Mouse (Mus musculus) ES-E14 (cell line): Measurements from ENCODE around the gene Tbc1d9. TPM values are rescaled to one million over a fixed set of nuclear protein-coding genes. Genes with fewer than 3 reads are reported as not detected.

Source experiments
- DNase-seq: peaks from one replicate; pipeline ENCODE4 v3.0.0-alpha.2; 2013; ENCODE audit warnings: low read depth, low spot score
- H3K27ac ChIP-seq: 2 replicates; pipeline ENCODE4 v1.5.1; 2012; ENCODE audit warnings: low read depth, mild to moderate bottlenecking, low read length, moderate library complexity, mixed read lengths; ENCODE audit not compliant: poor library complexity, insufficient read depth, severe bottlenecking
- H3K36me3 ChIP-seq: 2 replicates; pipeline ENCODE4 v1.6.1; 2012; ENCODE audit warnings: mild to moderate bottlenecking, low read length, moderate library complexity, mixed read lengths; ENCODE audit not compliant: control insufficient read depth, poor library complexity, insufficient read depth, severe bottlenecking
- H3K4me1 ChIP-seq, 2 experiments: fragments of 150-350 bp in 1 of 2; sonication (generic) in 1 of 2; 2 replicates each; pipeline ENCODE4 v1.6.1; 2012; ENCODE audit warnings: low read length in 2 of 2, mild to moderate bottlenecking in 1 of 2, mixed read lengths in 1 of 2; ENCODE audit not compliant: control insufficient read depth in 2 of 2, insufficient read depth in 2 of 2, poor library complexity in 1 of 2
- H3K4me3 ChIP-seq, 2 experiments: fragments of 150-350 bp in 1 of 2; sonication (generic) in 1 of 2; 2 replicates each; pipeline ENCODE4 v1.5.1; 2012; ENCODE audit warnings: low read length in 2 of 2, low read depth in 1 of 2, mild to moderate bottlenecking in 1 of 2, mixed read lengths in 1 of 2; ENCODE audit not compliant: insufficient read depth in 1 of 2, poor library complexity in 1 of 2, severe bottlenecking in 1 of 2
- H3K9ac ChIP-seq: 2 replicates; pipeline ENCODE4 v1.6.1; 2012; ENCODE audit warnings: low read depth, mild to moderate bottlenecking, low read length, mixed read lengths; ENCODE audit not compliant: poor library complexity, insufficient read depth, severe bottlenecking
- H3K9me3 ChIP-seq: fragments of 150-350 bp; sonication (generic); 2 replicates; pipeline ENCODE4 v1.6.1; 2012; ENCODE audit warnings: low read depth, mild to moderate bottlenecking, low read length; ENCODE audit not compliant: control insufficient read depth, insufficient read depth
- CHD2 ChIP-seq: IDR thresholded peaks from 2 replicates; pipeline ENCODE4 v1.6.1; 2014; ENCODE audit warnings: mild to moderate bottlenecking, low read depth, low read length, inconsistent platforms
- HCFC1 ChIP-seq: IDR thresholded peaks from 2 replicates; pipeline ENCODE4 v1.6.1; 2012; ENCODE audit warnings: low read length, inconsistent platforms, borderline replicate concordance; ENCODE audit not compliant: insufficient read depth
- MAFK ChIP-seq: IDR thresholded peaks from 2 replicates; pipeline ENCODE4 v1.6.1; 2014; ENCODE audit warnings: mild to moderate bottlenecking, low read depth, low read length, inconsistent platforms; ENCODE audit not compliant: insufficient read depth
- ZC3H11A ChIP-seq: IDR thresholded peaks from 2 replicates; pipeline ENCODE4 v1.6.1; 2012; ENCODE audit warnings: low read depth, mild to moderate bottlenecking, inconsistent platforms, low read length, borderline replicate concordance
- ZNF384 ChIP-seq: IDR thresholded peaks from 2 replicates; pipeline ENCODE4 v1.6.1; 2012; ENCODE audit warnings: low read depth, low read length, inconsistent platforms
- in situ Hi-C, 2 experiments: fragments of 600-800 bp; cut with MboI; formaldehyde crosslinking; loops; one replicate each; pipeline ENCODE4 v1.15.1; 2025; ENCODE audit warnings: low sequenced_read_pairs in 2 of 2, inconsistent platforms in 1 of 2; ENCODE audit not compliant: unreplicated experiment in 2 of 2
- total RNA-seq: library from RNA; depleted of rRNA; stranded (reverse); fragments of 300-350 nt; gene quantifications from 2 replicates; pipeline ENCODE4 v1.2.3, GENCODE M21; 2012

Tbc1d9 gene
- total RNA-seq, 1 experiment, result 7.1 TPM

GRCm38 (mm10) chr8:83210676-83211075, 45.5 kb downstream of the Tbc1d9 start:
- in situ Hi-C loops, result no loop called here
- no peak overlapping the region for H3K9ac ChIP-seq
- no peak for TF ChIP-seq ZNF384
- no peak for TF ChIP-seq MAFK
- no peak for TF ChIP-seq HCFC1
- TF ChIP-seq ZC3H11A, result no peak
- no peak for TF ChIP-seq CHD2

DNA sequence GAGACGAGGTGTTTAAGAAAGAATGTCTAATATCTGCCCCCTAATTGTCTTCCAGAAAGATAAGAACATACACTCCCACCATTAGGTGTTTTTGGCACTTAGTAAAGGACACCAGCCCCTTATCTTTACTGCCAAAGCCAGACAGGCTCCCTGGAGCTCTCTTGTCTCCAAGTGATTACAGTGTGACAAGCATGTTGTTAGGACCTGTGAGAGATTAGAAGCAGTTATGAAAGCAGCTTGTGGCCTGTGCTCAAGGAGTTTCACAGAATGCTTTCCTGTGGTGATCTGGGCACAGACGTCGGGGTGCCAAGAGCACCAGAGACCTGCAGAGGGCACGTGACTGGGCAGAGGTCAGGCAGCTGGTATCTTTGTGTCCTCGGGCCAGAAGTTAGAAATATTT, 49.9 kb downstream of the Tbc1d9 start:
- H3K4me1 ChIP-seq, result peaks cover 0 to 2% of the 10 kb centered on the region in 2 experiments; a peak in 1 of 4 replicates
- peaks cover 9% of the 10 kb centered on the region for H3K36me3 ChIP-seq
- H3K4me3 ChIP-seq, result no peak overlapping the region
- in situ Hi-C loops, result no loop called here
- no peak overlapping the region for H3K27ac ChIP-seq
- no peak for TF ChIP-seq ZC3H11A
- no peak for TF ChIP-seq ZNF384
- TF ChIP-seq MAFK, result no peak
- no peak for TF ChIP-seq HCFC1
- TF ChIP-seq CHD2, result no peak
- DNase-seq, result no peak
- no peaks in the 10 kb centered on the region for H3K9me3 ChIP-seq
- no peak overlapping the region for H3K9ac ChIP-seq

More at GRCm38 (mm10) chr8:83210676-83211075, 45.5 kb downstream of the Tbc1d9 start:
- Histone ChIP-seq H3K27ac (no peak overlapping the region), H3K4me1 (peaks cover 0 to 2% of the 10 kb centered on the region in 2 experiments; a peak in 1 of 4 replicates), H3K4me3 (no peak overlapping the region), H3K9me3 (no peaks in the 10 kb centered on the region), H3K36me3 (peaks cover 8% of the 10 kb centered on the region)
- DNase-seq, result no peak

GRCm38 (mm10) chr8:83216520-83216919, 51.4 kb downstream of the Tbc1d9 start:
- Histone ChIP-seq H3K9ac (no peak overlapping the region), H3K4me1 (no peaks in the 10 kb centered on the region), H3K9me3 (no peaks in the 10 kb centered on the region), H3K36me3 (peaks cover 6% of the 10 kb centered on the region), H3K4me3 (no peak overlapping the region), H3K27ac (no peak overlapping the region)
- in situ Hi-C loops, result no loop called here
- TF ChIP-seq CHD2 (no peak), MAFK (no peak), ZNF384 (no peak), HCFC1 (no peak), ZC3H11A (no peak)
- no peak for DNase-seq

DNA sequence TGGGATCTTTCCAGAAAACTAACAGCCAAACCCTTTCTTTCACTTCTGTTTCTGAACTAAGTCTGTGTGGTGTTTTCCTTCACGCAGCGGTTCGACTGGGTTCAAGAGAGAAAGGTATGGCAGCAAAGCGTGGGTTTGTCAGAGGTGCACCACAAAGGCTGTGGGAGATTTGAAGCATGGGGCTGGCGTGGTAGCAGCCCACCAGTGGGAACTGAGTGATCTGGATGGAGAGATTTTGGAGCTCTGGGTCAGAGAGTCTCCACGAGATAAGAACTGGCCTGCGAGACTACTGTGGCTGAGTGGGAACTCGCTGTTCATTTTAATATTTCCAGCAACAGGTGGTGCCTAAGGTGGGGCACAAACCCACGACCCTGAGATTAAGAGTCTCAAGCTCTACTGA, 52.0 kb downstream of the Tbc1d9 start:
- Histone ChIP-seq H3K36me3 (peaks cover 3% of the 10 kb centered on the region), H3K9me3 (no peaks in the 10 kb centered on the region), H3K4me3 (no peak overlapping the region), H3K4me1 (no peaks in the 10 kb centered on the region), H3K27ac (no peak overlapping the region), H3K9ac (no peak overlapping the region)
- no peak for DNase-seq
- TF ChIP-seq ZNF384 (no peak), CHD2 (no peak), HCFC1 (no peak), ZC3H11A (no peak), MAFK (no peak)
- in situ Hi-C loops, result no loop called here

DNA sequence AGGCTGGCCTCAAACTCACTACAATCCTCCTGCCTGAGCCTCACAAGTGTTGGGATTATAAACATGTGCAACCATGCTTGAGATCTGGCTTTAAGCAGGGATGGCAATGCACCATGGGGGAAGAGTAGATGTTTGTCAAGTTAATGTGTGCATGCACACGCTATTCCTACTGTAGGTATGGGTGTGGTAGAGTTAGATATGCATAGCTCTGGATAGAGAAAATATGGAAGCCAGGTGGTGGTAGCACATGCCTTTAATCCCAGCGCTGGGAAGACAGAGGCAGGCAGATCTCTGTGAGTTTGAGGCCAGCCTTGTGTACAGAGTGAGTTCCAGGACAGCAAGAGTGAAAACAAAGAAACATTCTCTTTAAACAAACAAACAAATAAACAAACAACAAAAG, 52.7 kb downstream of the Tbc1d9 start:
- Histone ChIP-seq H3K9ac (no peak overlapping the region), H3K27ac (no peak overlapping the region), H3K36me3 (peaks cover 3% of the 10 kb centered on the region), H3K9me3 (no peaks in the 10 kb centered on the region), H3K4me1 (no peaks in the 10 kb centered on the region), H3K4me3 (no peak overlapping the region)
- TF ChIP-seq HCFC1 (no peak), CHD2 (no peak), MAFK (no peak)
- in situ Hi-C loops, result no loop called here
- DNase-seq, result no peak
